Mouse (Mus musculus) erythroblast, embryonic 14.5 days (primary cell): ENCODE data around the gene Hck.

Experiments used
- GATA1 ChIP-seq: IDR thresholded peaks from 2 replicates; pipeline ENCODE4 v1.6.1; 2012; ENCODE audit warnings: low read length, inconsistent platforms, mixed read lengths
- TAL1 ChIP-seq: IDR thresholded peaks from 3 replicates; pipeline ENCODE4 v1.6.1; 2012; ENCODE audit warnings: low read length, inconsistent platforms, mixed read lengths

DNA sequence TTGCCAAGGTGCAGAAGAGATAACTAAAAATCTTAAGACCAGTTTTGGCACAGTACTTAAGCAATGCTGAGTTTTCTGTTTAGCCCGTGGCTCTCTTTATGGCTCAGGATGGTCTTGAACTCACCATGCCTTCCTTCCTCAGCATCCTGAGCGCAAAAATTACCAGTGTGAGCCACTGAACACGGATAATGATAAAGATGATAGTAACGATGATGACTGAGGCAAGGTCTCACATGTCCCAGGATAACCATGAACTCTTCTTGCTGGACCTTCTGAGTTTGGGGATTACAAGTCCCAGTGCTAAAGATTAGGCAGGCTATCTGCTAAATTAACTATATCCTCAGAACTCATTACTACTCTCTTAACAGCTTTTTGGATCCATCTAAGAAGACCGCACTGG, 51.9 kb downstream of the Hck start:
- no peak for TF ChIP-seq TAL1
- no peak for TF ChIP-seq GATA1
